Mouse (Mus musculus): Measurements from ENCODE around the gene Ndufb4.

DNA sequence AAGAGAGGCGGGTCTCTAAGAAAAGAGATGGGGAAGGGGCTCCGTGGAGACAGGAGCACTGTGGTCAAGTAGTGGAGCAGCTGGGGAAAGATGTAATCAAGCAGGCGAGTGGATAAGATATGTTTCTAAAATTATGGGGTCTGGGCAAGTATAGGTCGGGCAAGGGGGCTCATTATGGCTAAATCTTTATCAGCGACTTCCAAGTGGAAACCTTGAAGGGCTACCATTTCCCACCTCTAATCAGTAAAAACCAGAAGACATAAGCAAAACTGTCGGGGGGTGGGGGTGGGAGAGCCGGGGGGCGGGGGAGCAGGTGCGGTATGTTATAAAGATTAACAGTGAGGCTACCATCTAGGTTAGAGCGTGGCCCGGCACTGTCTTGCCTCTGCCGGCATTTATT is 32.6 kb upstream of the Ndufb4 start:
- TF ChIP-seq POLR2A (IDR thresholded peaks at IDR 0.05; ENCODE audit: extremely low read depth, insufficient read depth, low read length) = no peak
- TF ChIP-seq CTCF (IDR thresholded peaks at IDR 0.05; ENCODE audit: extremely low read depth, insufficient read depth, low read length) = no peak

All from cortical plate, adult 2 months (tissue).